Mouse (Mus musculus): Measurements from ENCODE around the gene Mapk6.

- no peak for TF ChIP-seq CTCF (IDR thresholded peaks at IDR 0.05; ENCODE audit: low read depth)
- TF ChIP-seq EP300 (IDR thresholded peaks at IDR 0.05; ENCODE audit: low read depth): no peak
Measured at GRCm38 (mm10) chr9:75453994-75454393, 44.2 kb upstream of the Mapk6 start.
